Mouse (Mus musculus) layer of hippocampus, postnatal 10 days (tissue): Measurements from ENCODE around the gene Txnrd1. TPM values are rescaled to one million over a fixed set of nuclear protein-coding genes. Genes with fewer than 3 reads are reported as not detected.

Experiments used
- DNase-seq, 2 experiments: peaks; one replicate each; pipeline ENCODE4 v3.0.0; 2021; ENCODE audit warnings: low spot score in 2 of 2
- long read RNA-seq: library from polyadenylated mRNA; stranded (forward); transcript quantifications from one replicate; pipeline ENCODE4 v2.0.0, GENCODE M21; 2023
- total RNA-seq, 2 experiments: library from RNA; stranded (reverse); gene quantifications; 2 replicates each; pipeline ENCODE4 v1.2.3; 2021

Txnrd1 gene
- 10 to 100 TPM; 74.1 to 77.4 TPM for total RNA-seq
- long read RNA-seq, transcript Txnrd1-208 (15 exons, 2,297 nt), result major isoform, 33 of 62 reads
- long read RNA-seq, transcript Txnrd1-206 (14 exons, 3,531 nt), result minor isoform, 15 of 62 reads
- long read RNA-seq, transcript Txnrd1-201 (14 exons, 3,325 nt), result minor isoform, 6 of 62 reads
- long read RNA-seq, partial matches to known transcripts, result 2 of 62 reads
- long read RNA-seq, other reads (novel, unspliced or antisense), result 6 of 62 reads

- no peak for DNase-seq
Measured at GRCm38 (mm10) chr10:82833926-82834325, at the start of gene Txnrd1. Txnrd1 (plus strand) TSS chr10:82833951.

- no peak for DNase-seq
Measured at GRCm38 (mm10) chr10:82789181-82789580, 44.6 kb upstream of the Txnrd1 start.

- DNase-seq, result no peak
Measured at GRCm38 (mm10) chr10:82790504-82790903, 43.2 kb upstream of the Txnrd1 start.

- no peak for DNase-seq
Measured at GRCm38 (mm10) chr10:82791713-82792112, 42.0 kb upstream of the Txnrd1 start.

- DNase-seq, result no peak
Measured at GRCm38 (mm10) chr10:82792311-82792710, 41.4 kb upstream of the Txnrd1 start.

GRCm38 (mm10) chr10:82795071-82795731, 38.5 kb upstream of the Txnrd1 start:
- peak; percentile 51 to 64 for DNase-seq

- no peak for DNase-seq
Measured at GRCm38 (mm10) chr10:82795767-82796166, 38.0 kb upstream of the Txnrd1 start.

GRCm38 (mm10) chr10:82796471-82797118, 37.2 kb upstream of the Txnrd1 start:
- no peak for DNase-seq

- DNase-seq, result no peak
Measured at GRCm38 (mm10) chr10:82797119-82797491, 36.6 kb upstream of the Txnrd1 start.

- DNase-seq, result no peak
Measured at GRCm38 (mm10) chr10:82798312-82798933, 35.3 kb upstream of the Txnrd1 start.

- no peak for DNase-seq
Measured at GRCm38 (mm10) chr10:82800094-82800493, 33.7 kb upstream of the Txnrd1 start.

GRCm38 (mm10) chr10:82804396-82804795, 29.4 kb upstream of the Txnrd1 start:
- DNase-seq, result no peak

GRCm38 (mm10) chr10:82805111-82805510, 28.6 kb upstream of the Txnrd1 start:
- no peak for DNase-seq

GRCm38 (mm10) chr10:82806414-82806813, 27.3 kb upstream of the Txnrd1 start:
- no peak for DNase-seq

- no peak for DNase-seq
Measured at GRCm38 (mm10) chr10:82807238-82807637, 26.5 kb upstream of the Txnrd1 start.

GRCm38 (mm10) chr10:82808155-82808554, 25.6 kb upstream of the Txnrd1 start:
- DNase-seq, result no peak

GRCm38 (mm10) chr10:82808891-82809290, 24.9 kb upstream of the Txnrd1 start:
- no peak for DNase-seq

- DNase-seq, result no peak
Measured at GRCm38 (mm10) chr10:82809352-82809751, 24.4 kb upstream of the Txnrd1 start.

- peak; percentile 78 to 87 for DNase-seq
Measured at GRCm38 (mm10) chr10:82811855-82812431, 21.8 kb upstream of the Txnrd1 start.

- no peak for DNase-seq
Measured at GRCm38 (mm10) chr10:82814096-82814970, 19.4 kb upstream of the Txnrd1 start.

- DNase-seq, result no peak
Measured at GRCm38 (mm10) chr10:82816441-82816840, 17.3 kb upstream of the Txnrd1 start.
